Mouse (Mus musculus): ENCODE results near the gene Gm20877. TPM values are rescaled to one million over a fixed set of nuclear protein-coding genes. Genes with fewer than 3 reads are reported as not detected.

Gene Gm20877
- not detected in 2 replicates for polyA plus RNA-seq (2012)

DNA sequence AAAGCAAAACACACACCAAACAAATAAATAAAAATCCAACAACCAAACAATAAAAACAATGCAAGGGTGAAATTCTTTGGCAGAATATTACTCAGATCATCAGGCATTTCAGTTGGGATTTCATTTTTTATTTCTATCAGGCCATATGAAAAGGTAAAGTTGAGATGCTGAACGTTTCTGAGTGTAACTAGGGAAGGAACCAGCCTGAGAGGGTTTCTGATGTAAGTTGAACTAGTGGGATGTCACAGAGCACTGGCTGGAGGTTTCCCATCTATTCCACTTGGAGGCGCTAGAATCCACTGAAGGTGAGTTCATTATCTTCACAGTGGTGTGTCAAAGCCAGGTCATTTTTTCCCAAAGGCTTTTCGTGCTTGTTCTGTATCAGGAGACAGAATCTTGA lies at the start of gene Gm20877:
Gm20877 (plus strand) TSS at position 301 of the 400 bp plus-strand sequence.

